9 mouse cellular contexts compared by ENCODE assay signal in genomic region chr6:29016891-29017412, GRCm38 (mm10). TPM values are rescaled to one million over a fixed set of nuclear protein-coding genes. Genes with fewer than 3 reads are reported as not detected.
A peak's percentile ranks its signal among the peaks of the same experiment; 100 is the strongest.
DNase-seq lines count a peak whose midpoint lies in the region; ATAC-seq and TF ChIP-seq lines count a peak whose summit lies in the region.
"Had no signal": no experiment of that assay in that cellular context is flagged by ENCODE, and none has a peak within 500 bp of the region (broad histone marks: within the 10 kb centered on the region; RNA-seq: fewer than 3 reads in every experiment).

No protein-coding gene starts in this region.

- peak overlapping the region; percentile 44; the same call in 1 of the 2 replicates for H3K4me2 ChIP-seq in lung, embryonic 14.5 days
- H3K4me2 ChIP-seq in hindbrain, embryonic 12.5 days (replicated peaks), result peak overlapping the region; percentile 57
- H3K4me2 ChIP-seq in neural tube, embryonic 13.5 days, result peak overlapping the region; percentile 64

- intact Hi-C loops in gastrocnemius, postnatal 14 days (cut with DNase I; ENCODE audit: low total_unique reads), result no loop called here

- H3K27ac ChIP-seq in lung, embryonic 14.5 days (ENCODE audit: low read depth), result no peak overlapping the region
- H3K27ac ChIP-seq in hindbrain, embryonic 12.5 days, result no peak overlapping the region
- H3K27ac ChIP-seq in neural tube, embryonic 13.5 days (replicated peaks), result 0 out of 2 replicates have a peak overlapping the region, but pooled peaks have one; percentile 13

- H3K9ac ChIP-seq in lung, embryonic 14.5 days, result no peak overlapping the region
- H3K9ac ChIP-seq in hindbrain, embryonic 12.5 days, result no peak overlapping the region
- H3K9ac ChIP-seq in neural tube, embryonic 13.5 days, result peak overlapping the region; percentile 61

- H3K36me3 ChIP-seq in lung, embryonic 14.5 days (ENCODE audit: insufficient read depth), result no peaks in the 10 kb centered on the region
- no peaks in the 10 kb centered on the region for H3K36me3 ChIP-seq in hindbrain, embryonic 12.5 days
- no peaks in the 10 kb centered on the region for H3K36me3 ChIP-seq in neural tube, embryonic 13.5 days

- 0 out of 2 replicates have a peak, but pooled peaks cover 2% of the 10 kb centered on the region for H3K27me3 ChIP-seq in lung, embryonic 14.5 days (ENCODE audit: insufficient read depth, low read length)
- peaks cover 24% of the 10 kb centered on the region for H3K27me3 ChIP-seq in hindbrain, embryonic 12.5 days
- H3K27me3 ChIP-seq in neural tube, embryonic 13.5 days, result peaks cover 29% of the 10 kb centered on the region

- no peak overlapping the region for H3K4me3 ChIP-seq in lung, embryonic 14.5 days (ENCODE audit: low read depth, low read length)
- H3K4me3 ChIP-seq in hindbrain, embryonic 12.5 days, result peak overlapping the region; percentile 27
- H3K4me3 ChIP-seq in neural tube, embryonic 13.5 days, result peak overlapping the region; percentile 33

- no peak for TF ChIP-seq CTCF in lung, embryonic 14.5 days (IDR thresholded peaks at IDR 0.05; ENCODE audit: low read depth)

- H3K9me3 ChIP-seq in lung, embryonic 14.5 days (ENCODE audit: low read depth, low read length), result no peaks in the 10 kb centered on the region
- no peaks in the 10 kb centered on the region for H3K9me3 ChIP-seq in hindbrain, embryonic 12.5 days (replicated peaks)
- no peaks in the 10 kb centered on the region for H3K9me3 ChIP-seq in neural tube, embryonic 13.5 days

- 2% methylated on average over 16 of the region's 16 CpGs for WGBS in lung, embryonic 14.5 days
- 2% methylated on average over 16 of the region's 16 CpGs for WGBS in hindbrain, embryonic 12.5 days
- 2% methylated on average over 16 of the region's 16 CpGs for WGBS in neural tube, embryonic 13.5 days

- H3K4me1 ChIP-seq in lung, embryonic 14.5 days (ENCODE audit: insufficient read depth), result no peaks in the 10 kb centered on the region
- H3K4me1 ChIP-seq in hindbrain, embryonic 12.5 days, result peaks cover 11% of the 10 kb centered on the region
- peaks cover 13% of the 10 kb centered on the region for H3K4me1 ChIP-seq in neural tube, embryonic 13.5 days (replicated peaks)

- DNase-seq in lung, embryonic 14.5 days, result peak; percentile 55
- DNase-seq in lung, postnatal 4 days, result no peak
- DNase-seq in embryo, embryonic 10 days (ENCODE audit: low spot score), result peak; percentile 24
- DNase-seq in B cell, adult 2 months, result no peak
- no peak for DNase-seq in gastrocnemius, postnatal 14 days

- no peak for ATAC-seq in lung, embryonic 14.5 days (ENCODE audit: insufficient read depth)
- ATAC-seq in hindbrain, embryonic 12.5 days (ENCODE audit: low FRiP score), result peak; percentile 57; the same call in 1 of the 2 replicates
- peak; percentile 13; the same call in 1 of the 2 replicates for ATAC-seq in neural tube, embryonic 13.5 days (ENCODE audit: low read depth)
- no peak for ATAC-seq in megakaryocyte-erythroid progenitor cell, adult 5-6 weeks (replicated peaks; ENCODE audit: low FRiP score, low TSS enrichment, poor library complexity, severe bottlenecking)

RNA-seq across cellular contexts. Expression of gene Lep, which starts 43.1 kb away (rescaled TPM):
- not detected in 2 replicates for polyA plus RNA-seq in lung, embryonic 14.5 days (2014; fragmentation: Nextera tagmentation; extraction: Ambion mirVana)
- not detected in 2 replicates for polyA plus RNA-seq in hindbrain, embryonic 12.5 days (2016; fragmentation: Nextera tagmentation; extraction: Ambion mirVana)
- not detected in 2 replicates for polyA plus RNA-seq in neural tube, embryonic 13.5 days (2015; fragmentation: Nextera tagmentation; extraction: Ambion mirVana)
- total RNA-seq in gastrocnemius, postnatal 14 days (2021), result under 1 TPM; 0.16 to 0.51 TPM
- not detected in 2 replicates for total RNA-seq in megakaryocyte-erythroid progenitor cell, adult 5-6 weeks (2014; fragmentation: Nextera tagmentation)
- total RNA-seq in megakaryocyte-erythroid progenitor cell, adult 5-6 weeks (2017), result not detected in 2 replicates
- total RNA-seq: left cerebral cortex, postnatal 10 days had no signal

Comparison
In these comparisons a context has a peak if more than half of its experiments do, and no peak if none do; other contexts are left out.
1. DNase-seq: peak in lung, embryonic 14.5 days (single experiment) and embryo, embryonic 10 days (single experiment); none in lung, postnatal 4 days (0 of 2), B cell, adult 2 months (0 of 2) and gastrocnemius, postnatal 14 days (single experiment).
2. ATAC-seq: peak in hindbrain, embryonic 12.5 days (single experiment) and neural tube, embryonic 13.5 days (single experiment); none in lung, embryonic 14.5 days (single experiment) and megakaryocyte-erythroid progenitor cell, adult 5-6 weeks (single experiment).
3. Peak in every context shown above with its lines, with median percentiles within 50 percentile points of each other: H3K4me2 ChIP-seq.